Mouse (Mus musculus) adrenal gland, adult 18-20 months (tissue): ENCODE data around the gene Dlgap1. TPM values are rescaled to one million over a fixed set of nuclear protein-coding genes. Genes with fewer than 3 reads are reported as not detected.

Experiments used
- DNase-seq, 2 experiments: peaks; one replicate each; pipeline ENCODE4 v3.0.0; 2021 to 2022; ENCODE audit warnings: low spot score in 2 of 2
- total RNA-seq, 2 experiments: library from RNA; stranded (reverse); gene quantifications; 1 replicate in 1 of 2; 2 replicates in 1 of 2; pipeline ENCODE4 v1.2.3; 2021

Gene Dlgap1
- total RNA-seq, 2 experiments from 2014 or later, result 21.6 to 40.4 TPM

DNA sequence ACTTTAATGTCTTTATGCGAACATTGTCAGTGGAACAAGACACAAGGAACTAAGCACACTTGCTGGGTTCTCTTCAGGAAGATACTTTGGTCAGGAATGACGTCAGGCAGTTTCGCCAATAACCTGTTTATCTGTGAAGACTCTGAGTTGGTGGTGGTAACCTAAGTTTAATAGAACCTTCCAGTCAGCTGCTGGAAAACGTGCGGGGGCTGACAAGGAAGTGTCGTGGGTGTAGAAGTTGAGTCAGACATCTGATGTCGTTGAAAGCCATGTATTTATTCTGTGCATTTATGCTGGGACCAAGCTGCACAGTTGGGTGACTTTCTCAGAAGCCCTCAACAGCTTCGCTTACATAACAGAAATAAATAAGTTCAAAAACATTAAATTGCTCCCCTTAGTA lies 477.6 kb downstream of the Dlgap1 start:
- no peak for DNase-seq

DNA sequence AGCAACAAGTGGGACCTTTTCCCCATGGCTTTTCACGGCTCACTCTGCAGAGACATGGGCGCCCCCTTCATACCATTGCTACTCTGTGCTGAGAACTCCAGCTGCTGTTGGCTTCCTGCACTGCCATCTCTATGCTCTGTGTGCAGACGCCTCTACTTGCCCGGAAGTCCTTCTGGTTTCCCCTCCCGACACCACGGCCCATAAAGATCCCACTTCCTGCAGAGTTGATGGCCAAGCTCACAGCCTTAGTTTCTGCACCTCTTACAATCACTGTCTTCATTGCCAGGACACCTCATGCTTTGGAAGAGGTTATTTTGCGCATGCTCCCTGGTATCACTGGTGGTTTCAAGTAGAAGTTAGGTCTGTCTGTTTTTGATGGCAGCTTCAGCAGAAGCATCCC lies 486.2 kb downstream of the Dlgap1 start:
- DNase-seq, result no peak

DNA sequence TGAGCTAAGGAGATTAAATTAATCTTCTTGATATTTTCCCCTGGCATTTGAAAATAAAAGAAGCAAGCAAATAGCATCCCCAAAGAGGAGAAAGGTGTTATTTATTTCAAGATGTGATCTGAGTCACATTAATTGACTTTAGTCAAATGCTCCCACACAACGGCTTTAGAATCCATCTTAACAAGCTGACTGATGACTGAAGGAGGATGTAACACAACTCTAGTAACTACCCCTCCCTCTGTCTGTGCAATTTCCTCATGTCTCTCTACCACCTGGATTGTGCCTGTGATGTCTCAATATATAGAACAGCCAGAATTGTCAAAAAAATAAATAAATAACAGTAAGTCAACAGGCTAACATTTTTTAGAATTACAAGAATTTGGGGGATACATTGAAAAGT lies 488.2 kb downstream of the Dlgap1 start:
- no peak for DNase-seq

DNA sequence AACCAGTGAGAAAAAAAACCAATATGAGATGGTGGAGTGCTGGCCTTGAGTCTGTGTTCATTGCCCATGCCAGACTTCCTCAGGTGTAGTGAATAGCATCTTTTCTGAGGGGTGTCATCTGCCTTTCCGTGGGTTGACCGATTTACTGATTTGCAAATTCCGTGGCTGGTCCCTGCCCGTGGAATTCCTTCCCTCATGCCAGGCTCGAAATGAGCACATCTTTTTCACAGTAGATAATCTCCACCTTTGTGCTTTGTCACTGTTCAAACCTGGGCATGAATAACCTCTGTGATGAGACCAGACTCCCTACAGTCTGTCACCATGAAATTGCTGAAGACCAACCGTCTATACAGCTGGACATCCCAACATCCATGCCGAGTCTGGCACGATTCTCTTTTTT lies 493.4 kb downstream of the Dlgap1 start:
- DNase-seq, result no peak

DNA sequence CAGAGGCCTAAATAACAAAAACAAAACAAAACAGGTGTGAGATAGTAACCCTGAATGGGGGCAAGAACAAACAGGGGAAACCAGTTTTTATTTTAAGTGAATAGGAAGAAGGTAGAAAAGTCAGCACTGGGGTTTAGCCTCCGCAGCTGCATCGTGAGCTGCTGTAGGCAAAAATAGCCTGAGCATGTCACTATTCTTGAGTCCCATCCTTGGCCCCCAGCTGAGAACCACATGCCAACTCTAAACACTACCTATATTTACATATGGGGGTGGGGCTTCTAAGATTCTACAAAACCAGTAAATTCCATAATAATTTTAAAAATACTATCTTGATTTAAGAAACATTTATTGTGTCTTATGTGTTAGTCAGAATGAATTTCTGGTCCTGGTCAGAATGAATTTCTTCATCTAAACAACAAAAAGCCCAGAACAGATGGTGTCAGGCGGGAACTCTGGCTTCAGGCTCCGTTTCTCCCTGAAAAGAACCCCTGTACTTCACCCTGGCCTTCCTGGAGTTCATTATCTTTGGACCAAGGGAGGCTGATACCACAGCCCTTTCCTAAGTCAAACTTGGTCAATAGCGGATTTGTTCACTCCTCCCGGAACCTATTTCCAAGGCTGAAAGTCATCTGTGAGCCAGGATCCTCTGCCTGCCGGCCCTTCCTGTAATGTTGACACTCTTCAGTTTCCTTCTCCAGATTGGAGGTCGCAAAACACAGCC lies 494.1 kb downstream of the Dlgap1 start:
- no peak for DNase-seq

GRCm38 (mm10) chr17:70466413-70466812 lies 497.5 kb downstream of the Dlgap1 start:
- DNase-seq, result no peak

DNA sequence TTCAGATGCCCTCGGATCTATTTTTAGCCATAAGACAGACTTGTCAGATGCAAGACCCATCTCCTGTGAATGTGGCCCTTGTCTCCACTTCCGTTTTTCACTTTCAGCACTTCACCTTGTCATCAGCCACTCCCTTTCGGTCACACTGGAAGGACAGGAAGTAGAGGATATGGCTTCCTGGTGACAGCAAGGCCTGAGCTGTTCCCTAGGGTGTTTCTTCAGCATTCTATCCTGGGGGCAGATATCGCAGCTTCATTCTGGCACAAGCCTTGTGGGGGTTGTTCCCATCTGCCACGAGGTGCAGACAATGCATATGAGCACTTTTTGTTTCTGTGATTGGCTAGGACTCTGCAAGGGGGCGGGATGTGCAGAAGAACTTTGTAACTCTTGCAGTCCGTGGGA lies 502.1 kb downstream of the Dlgap1 start:
- DNase-seq, result no peak

- DNase-seq, result no peak
Measured at GRCm38 (mm10) chr17:70472162-70472561, 503.3 kb downstream of the Dlgap1 start.

GRCm38 (mm10) chr17:70473871-70474270 lies 505.0 kb downstream of the Dlgap1 start:
- DNase-seq, result no peak

DNA sequence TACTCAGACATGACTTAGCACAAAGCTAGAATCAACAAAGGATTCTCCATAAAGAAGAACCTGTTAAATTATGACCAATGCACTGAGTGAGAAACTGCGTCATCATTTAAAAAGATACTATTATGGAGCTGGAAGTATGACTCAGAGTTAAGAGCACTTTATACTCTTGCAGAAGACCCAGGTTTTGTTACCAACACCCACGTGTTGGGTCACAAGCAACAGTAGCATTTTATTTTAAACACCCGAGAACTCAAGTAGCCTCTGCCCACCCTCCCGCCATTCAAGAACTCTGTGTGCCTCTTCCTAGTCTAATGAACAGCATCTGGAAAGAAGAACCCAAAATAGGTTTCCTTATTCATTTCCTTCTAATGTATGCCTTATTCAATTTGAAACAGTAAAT lies 514.8 kb downstream of the Dlgap1 start:
- no peak for DNase-seq

GRCm38 (mm10) chr17:70485668-70486067 lies 516.8 kb downstream of the Dlgap1 start:
- no peak for DNase-seq

GRCm38 (mm10) chr17:70486259-70486658 lies 517.4 kb downstream of the Dlgap1 start:
- no peak for DNase-seq

DNA sequence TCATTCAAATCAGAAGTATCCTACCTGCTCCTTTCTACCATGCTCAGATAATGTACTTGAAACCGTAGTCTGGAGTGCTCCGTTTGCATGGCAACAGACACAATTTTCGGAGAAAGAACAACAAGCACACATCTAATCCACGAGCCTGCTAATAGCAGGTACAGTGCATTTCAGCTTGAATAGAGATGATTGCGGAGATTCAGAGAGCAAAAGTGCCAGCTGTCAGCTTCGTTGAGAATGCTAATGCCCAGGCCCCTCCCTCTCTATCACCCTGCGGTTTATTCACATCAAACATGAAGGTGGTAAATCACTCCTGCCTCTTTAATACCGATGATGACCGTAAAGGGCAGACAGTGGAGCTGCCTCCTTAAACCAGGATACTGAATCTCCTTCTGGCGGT lies 518.0 kb downstream of the Dlgap1 start:
- no peak for DNase-seq

DNA sequence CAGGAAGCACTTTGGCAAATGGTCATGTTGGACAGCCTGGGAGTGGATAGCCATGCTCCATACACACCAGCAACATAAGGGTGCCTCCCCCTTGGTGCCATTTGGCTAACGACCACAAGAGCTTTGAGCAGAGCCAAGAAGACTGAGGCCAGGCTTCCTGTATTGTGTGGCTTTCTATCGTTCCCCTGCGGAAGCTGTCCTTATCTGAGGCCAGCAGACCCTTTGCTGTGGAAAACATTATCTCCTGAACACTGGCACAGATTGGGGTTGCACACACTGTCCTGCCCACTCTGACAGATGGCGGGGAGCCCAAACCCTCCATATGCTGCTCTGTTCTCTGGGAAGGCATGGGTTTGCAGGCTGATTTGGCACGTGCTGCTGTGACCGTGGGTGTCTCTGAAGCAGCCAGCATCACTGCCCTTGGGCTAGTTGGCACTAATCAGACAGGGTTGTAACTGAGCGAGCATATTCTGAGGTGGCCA lies 520.0 kb downstream of the Dlgap1 start:
- DNase-seq, result peak in 1 of 2 experiments; percentile 4

- DNase-seq, result no peak
Measured at GRCm38 (mm10) chr17:70491575-70491974, 522.7 kb downstream of the Dlgap1 start.

DNA sequence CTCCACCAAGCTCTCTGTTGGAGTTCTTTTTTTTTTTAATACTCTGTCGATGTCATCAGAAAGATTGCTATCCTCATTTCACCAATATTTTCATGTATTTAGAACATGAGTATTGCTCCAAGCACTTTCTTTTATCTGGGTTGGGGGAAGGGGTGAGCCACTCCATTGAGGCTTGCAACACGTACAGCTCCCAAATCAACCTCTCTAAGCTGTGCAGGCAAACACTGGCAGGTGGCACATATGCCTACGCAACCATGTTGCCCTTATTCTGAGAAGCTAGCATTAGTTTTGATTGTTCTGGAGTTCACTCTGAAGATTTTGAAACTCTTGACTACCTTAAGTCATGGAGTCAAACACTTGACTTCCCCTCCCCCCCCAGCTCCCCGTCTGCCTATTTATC lies 525.5 kb downstream of the Dlgap1 start:
- DNase-seq, result no peak

DNA sequence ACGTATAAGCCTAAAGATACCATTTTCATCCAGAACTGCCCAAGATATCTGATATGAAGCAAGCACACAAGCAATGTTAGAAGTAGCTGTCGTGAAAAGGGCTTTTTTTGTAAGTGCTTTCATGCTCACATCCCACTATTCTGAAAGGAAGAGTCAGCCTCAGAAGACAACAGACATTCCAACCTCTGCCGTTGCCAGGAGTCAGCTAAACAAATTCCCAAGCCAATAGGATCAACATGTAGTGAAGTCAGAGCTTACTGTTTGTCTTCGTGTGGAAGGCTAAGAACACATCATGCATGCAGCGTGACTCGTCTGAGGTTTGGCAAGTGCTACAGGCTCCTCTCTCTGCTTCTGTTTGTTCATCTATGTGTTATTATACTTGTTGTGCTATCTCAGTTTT lies 529.4 kb downstream of the Dlgap1 start:
- DNase-seq, result no peak

GRCm38 (mm10) chr17:70501933-70502332 lies 533.1 kb downstream of the Dlgap1 start:
- DNase-seq, result peak in 1 of 2 experiments; percentile 14

DNA sequence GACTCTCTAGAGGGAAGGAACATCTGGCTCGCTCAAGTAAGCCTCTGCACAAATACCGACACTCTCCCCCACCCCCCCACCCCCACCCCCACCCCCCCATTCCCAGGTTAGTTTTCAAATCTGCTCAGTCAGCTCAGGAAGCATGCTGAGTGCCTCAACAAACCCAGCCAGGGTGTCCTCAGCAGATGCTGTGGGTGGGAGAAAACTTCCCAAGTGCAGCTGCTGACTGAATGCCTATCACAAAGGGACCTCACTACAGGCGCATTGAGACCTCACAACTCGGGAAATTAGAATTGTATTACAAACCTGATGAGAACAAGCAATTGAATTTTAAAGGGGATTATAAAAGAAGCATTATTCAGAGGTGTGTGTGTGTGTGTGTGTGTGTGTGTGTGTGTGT lies 538.9 kb downstream of the Dlgap1 start:
- DNase-seq, result no peak

DNA sequence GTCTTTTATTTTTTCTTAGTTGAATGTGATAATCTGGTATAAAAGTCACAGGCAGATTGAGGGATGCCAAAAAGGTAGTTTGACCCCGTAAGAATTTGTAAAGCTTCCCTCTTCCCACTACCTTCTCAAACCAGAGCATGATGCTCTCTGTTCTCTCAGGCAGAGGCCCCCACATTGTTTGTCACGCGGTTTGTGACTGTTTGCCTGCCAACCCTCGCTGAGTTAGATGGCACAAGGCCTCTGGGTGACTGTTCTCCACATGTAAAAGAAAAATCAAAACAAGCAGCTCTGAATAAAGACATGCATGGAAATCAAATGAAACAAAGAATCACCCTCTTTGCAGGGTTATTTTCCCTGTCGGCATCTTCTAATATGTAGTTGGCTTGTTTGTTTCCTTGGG lies 541.6 kb downstream of the Dlgap1 start:
- DNase-seq, result no peak

DNA sequence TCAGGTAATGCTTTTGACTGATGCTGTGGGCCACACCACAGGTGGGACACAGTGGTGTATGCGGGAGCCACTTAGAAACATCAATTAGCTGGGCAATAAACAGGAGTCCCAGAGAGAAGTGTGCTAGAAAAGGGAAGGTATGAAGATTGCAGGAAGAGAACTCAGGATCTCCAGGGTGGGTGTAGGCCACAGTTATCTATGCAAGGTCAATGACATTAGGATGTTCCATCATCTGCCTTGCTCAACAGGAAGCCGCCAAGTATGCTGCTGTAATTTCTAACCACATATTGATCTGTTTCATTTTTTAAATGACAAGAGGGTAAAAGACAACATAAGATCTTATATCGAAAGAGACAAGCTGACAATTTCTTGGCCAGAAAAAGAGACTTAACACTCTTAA lies 542.5 kb downstream of the Dlgap1 start:
- DNase-seq, result no peak

- no peak for DNase-seq
Measured at GRCm38 (mm10) chr17:70513736-70514135, 544.9 kb downstream of the Dlgap1 start.

- no peak for DNase-seq
Measured at GRCm38 (mm10) chr17:70516506-70516905, 547.6 kb downstream of the Dlgap1 start.
